Mouse (Mus musculus): ENCODE measurements around the gene Gm28047.
A peak's percentile ranks its signal among the peaks of the same experiment; 100 is the strongest.

Gene Gm28047

DNA sequence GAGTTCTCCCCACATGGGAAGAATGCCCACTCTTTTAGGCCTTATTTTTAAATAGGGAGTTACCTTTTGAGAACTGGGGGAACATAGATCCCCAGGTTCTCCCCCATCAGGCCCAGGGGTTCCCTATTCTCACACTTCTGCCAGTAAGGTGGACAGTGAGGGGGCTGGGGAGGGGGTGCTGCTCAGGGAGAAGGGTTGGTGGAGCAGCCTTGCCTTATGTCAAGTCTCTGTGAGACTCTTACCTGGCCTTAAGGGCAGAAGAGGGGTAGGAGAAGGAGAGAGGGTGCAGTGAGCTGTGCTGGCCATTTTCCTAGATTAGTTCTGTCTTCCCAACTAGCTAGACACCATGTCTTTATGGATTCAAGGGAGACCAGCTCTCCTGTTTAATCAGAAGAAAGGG is 112.4 kb downstream of the Gm28047 start:
- no peak for DNase-seq

GRCm38 (mm10) chr15:102512010-102512409 is 112.9 kb downstream of the Gm28047 start:
- no peak for DNase-seq

DNA sequence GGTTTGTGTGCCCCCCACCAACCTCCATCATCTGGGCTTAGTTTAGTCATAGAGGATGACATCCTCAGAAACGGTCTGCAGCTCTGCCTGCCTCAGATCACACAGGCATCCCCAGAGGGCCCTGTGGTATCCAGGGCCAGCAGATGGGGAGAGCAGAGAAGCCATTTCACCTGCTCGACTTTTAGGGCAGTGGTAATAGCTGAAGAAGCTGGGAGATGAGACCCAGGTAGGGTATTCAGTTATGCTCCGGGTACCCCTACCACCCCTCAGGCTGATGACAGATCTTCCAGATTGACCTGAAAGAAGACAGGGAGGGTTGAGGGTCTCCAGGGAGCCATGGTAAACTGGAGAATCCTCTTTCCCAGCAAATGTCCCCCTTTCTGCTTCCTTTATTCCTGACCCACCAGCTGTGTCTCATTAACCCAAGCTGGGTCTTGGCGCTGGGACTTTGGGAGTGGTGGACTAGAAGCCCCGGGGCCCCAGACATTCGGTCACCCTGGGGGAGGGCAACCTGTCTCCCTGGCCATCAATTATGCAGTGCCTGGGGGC is 113.5 kb downstream of the Gm28047 start:
- DNase-seq: no peak

GRCm38 (mm10) chr15:102510590-102511284 is 114.1 kb downstream of the Gm28047 start:
- peak; percentile 88 for DNase-seq

DNA sequence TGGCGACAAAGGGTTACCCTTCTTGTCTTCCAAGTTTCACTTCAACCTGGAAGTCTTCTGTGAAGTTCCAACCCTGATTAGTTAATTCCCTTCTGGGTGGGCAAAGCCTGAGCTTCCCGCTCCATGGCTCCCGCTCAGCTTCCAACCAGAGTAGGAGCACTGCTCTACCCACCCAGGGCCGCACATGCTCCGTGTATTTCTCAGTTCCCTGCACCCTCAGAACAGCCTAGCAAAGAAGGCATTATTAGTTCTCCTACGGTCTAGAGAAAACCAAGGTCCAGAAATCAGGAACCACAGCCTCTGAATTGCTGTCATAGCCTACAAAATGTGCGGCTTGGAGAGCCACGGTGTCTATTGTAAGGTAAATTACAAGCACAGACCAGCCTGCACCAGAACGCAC is 114.8 kb downstream of the Gm28047 start:
- DNase-seq: no peak

DNA sequence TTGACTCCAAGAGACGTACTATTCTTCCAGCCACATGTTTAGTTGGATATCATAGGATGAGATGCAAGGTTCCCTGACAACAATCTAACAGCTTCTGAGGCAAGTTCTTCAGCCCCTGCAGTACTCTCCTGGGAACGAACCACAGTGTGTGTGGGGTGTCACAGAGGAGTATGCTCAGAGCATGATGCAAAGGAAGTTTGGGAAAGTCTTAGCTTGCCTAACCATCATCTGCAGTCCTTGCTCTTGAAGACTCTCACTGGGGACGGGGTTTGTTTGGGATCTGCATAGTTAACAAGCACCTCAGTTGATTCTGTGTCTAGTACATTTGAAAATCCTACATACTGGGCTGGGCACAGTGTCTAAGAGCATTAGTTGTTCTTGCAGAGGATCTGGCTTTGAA is 116.5 kb downstream of the Gm28047 start:
- DNase-seq: no peak

GRCm38 (mm10) chr15:102507561-102507960 is 117.3 kb downstream of the Gm28047 start:
- DNase-seq: no peak

- no peak for DNase-seq
Observed at GRCm38 (mm10) chr15:102506864-102507263, 118.0 kb downstream of the Gm28047 start.

GRCm38 (mm10) chr15:102506464-102506830 is 118.4 kb downstream of the Gm28047 start:
- DNase-seq: no peak

DNA sequence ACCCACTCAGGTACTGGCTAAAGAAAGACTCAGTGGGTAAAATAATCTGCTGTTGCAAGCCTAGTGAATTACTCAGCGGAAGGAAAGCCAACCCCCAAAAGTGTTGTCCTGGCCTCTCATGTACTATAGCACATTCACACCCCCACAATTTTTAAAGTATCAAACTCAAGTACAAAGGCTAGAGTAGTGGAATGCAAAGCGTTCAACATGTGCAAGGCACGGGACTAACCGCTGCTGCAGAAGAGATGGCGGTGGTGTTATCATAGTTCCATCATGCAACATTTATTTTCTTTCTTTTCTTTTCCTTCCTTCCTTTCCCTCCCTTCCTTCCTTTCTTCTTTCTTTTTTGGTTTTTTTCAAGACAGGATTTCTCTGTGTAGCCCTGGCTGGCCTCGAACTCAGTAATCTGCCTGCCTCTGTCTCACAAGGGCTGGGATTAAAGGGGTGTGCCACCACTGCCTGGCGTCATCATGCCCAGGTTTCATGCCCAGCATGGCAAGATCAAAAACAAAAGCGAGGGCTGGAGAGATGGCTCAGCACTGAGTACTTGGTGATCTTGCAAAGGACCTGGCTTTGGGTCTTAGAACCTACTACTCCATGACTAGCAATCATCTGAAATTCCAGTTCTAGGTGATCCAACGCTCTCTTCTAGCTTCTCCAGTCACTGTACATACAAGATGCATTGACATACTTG is 119.0 kb downstream of the Gm28047 start:
- DNase-seq: no peak

DNA sequence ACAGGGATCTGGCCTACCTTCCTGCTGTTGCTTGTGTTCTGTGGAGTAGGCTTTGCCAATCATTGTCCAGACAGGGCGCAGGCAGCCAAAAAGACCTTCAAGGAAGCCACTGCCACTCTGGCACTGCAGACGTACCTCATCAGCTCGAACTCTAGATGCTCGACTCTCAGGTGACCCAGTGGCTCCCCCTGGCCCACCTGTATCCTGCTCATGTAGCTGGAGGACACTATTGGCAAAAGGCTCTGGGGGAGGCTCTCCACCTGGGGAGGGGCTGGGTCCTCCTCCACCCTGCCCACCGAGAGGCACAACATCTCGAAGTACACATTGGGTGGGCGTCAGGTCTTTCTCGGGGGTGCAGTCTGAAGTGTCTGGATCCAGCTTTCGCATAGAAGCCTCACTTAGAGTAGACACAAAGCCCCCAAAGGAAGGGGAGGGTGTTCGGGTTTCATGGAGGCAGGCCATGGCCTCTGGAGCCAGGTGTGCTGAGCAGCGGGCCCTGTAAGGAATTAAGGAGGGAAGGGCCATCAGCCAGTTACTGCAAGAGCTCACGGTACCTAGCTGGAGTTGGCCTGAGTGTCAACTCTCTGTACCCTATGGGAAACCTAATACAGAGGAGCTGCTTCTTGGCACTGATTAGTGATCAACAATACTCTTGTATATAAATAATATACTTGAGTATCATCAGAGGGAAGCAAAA is 119.6 kb downstream of the Gm28047 start:
- DNase-seq: no peak

GRCm38 (mm10) chr15:102503924-102504782 is 120.7 kb downstream of the Gm28047 start:
- DNase-seq: no peak

DNA sequence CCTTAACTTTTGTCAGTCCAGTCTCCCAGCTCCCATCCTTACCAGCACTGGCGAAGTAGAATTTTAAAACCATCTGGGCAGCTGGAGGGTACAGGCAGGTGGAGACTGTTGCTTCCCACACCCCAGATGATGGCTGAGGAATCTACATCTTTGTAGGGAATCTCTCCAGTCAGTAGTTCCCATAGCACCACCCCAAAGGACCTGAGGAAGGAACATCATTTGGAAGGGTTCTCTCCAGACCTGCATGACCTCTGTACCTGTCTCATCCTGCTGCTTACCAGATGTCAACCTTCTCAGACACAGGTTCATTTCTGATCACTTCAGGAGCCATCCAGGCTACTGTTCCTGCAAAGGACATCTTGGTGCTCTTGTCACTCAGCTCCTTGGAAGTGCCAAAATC is 121.4 kb downstream of the Gm28047 start, which contains the start of gene Gm10337:
Gene Gm10337 (plus strand): TSS at position 276 of the 400 bp plus-strand sequence.
- DNase-seq: no peak

DNA sequence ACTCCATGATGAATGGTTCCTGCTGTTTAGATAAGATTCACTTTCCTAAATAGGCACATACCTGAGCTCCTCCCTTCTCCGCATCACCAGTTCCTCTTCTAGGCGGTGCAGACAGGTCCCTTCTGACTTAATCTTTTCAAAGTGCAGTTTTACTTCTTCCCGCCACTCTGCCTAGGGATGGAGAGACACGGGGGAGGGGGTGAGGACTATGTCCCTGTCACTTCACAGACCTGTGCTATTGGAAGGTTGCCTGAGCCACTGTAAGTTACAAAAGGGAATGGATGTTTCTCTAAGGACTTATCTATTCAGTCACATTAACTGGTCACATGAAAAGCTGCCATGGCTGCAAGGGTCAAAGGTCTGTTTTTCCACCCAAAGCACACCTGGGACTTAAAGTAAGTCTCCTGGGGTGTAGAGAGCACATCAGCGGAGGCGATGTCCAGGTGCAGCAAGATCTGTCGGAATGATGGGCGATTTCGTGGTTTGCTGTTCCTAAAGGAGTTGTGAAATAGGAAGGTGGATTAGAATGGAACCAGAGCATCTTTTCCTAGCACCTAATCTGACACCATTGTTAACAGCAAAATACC is 122.5 kb downstream of the Gm28047 start:
- DNase-seq: no peak

- DNase-seq: no peak
Observed at GRCm38 (mm10) chr15:102501084-102501814, 123.6 kb downstream of the Gm28047 start.

GRCm38 (mm10) chr15:102500479-102500878 is 124.4 kb downstream of the Gm28047 start:
- no peak for DNase-seq

DNA sequence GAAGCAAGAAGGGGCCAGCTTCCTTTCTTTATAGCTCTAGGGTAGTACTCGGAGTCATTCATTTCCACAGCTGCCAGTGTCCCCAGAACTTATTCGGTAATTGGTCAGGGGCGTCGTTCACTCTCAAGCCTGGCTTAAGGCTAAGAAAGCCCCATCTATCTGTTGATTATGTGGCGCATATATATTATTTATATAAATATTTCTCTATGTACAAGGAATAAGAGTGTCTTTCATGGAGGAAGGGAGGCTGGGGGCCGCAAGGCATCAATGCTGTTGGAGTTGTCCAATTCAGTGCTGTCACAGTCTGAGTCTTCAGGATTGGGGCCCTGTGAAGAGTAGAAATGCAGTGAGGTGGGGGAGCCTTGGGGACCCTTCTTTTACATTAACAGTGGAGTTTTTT is 125.0 kb downstream of the Gm28047 start:
- no peak for DNase-seq

GRCm38 (mm10) chr15:102499370-102499769 is 125.5 kb downstream of the Gm28047 start:
- no peak for DNase-seq

DNA sequence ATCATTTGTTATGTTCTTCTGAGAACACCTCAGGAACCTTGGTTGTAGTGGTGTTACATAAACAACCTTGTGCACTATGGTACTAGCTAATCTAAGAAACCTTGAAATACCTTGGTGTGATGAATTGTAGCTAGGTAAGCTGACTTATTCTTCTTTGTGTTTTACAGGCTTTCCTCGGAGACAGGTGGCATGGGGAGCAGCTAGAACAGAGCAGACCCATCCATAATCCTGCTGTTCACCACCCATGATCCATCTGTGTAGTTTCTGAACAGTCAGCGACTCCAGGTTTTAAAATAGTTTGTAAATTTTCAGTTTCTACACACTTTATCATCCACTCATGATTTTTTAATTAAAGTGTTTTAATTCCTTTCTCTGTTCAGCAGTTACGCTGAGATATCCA is 126.5 kb downstream of the Gm28047 start:
- DNase-seq: no peak

GRCm38 (mm10) chr15:102487664-102488063 is 137.2 kb downstream of the Gm28047 start:
- no peak for DNase-seq

DNA sequence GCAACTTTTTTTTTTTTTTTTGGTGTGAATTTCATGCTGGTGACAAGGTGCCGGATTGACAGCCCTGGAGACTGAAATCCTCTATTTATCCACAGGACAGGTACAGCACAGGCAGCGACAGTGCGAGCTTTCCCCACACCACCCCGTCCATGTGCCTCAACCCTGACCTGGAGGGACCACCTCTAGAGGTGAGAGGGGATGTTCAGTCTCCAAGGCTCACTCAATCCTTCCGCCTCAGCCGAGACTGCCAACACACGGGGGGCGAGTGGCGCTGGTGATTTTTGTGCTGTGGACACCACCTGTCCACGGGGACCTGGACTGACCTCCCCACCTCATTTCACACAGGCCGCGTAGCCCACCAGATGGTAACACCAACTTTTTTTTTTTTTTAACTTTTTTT is 139.0 kb downstream of the Gm28047 start:
- no peak for DNase-seq

- DNase-seq: no peak
Observed at GRCm38 (mm10) chr15:102483136-102483535, 141.7 kb downstream of the Gm28047 start.

Measured in lung, postnatal 36 days (tissue).